Comparison of ENCODE assay signal across 20 mouse cellular contexts in genomic region chr13:75590836-75591235, GRCm38 (mm10).
A peak's percentile ranks its signal among the peaks of the same experiment; 100 is the strongest.
DNase-seq lines count a peak whose midpoint lies in the region; ATAC-seq and TF ChIP-seq lines count a peak whose summit lies in the region.
"Had no signal": no experiment of that assay in that cellular context is flagged by ENCODE, and none has a peak within 500 bp of the region (broad histone marks: within the 10 kb centered on the region; RNA-seq: fewer than 3 reads in every experiment).

No protein-coding gene starts in this region.

- no peaks in the 10 kb centered on the region for H3K27me3 ChIP-seq in forebrain, postnatal 0 days (ENCODE audit: insufficient read depth, low read length)
- H3K27me3 ChIP-seq in forebrain, embryonic 13.5 days, result no peaks in the 10 kb centered on the region
- H3K27me3 ChIP-seq: embryonic facial prominence, embryonic 13.5 days; heart, embryonic 15.5 days; hindbrain, embryonic 13.5 days had no signal

- H3K36me3 ChIP-seq in forebrain, postnatal 0 days (ENCODE audit: insufficient read depth), result no peaks in the 10 kb centered on the region
- no peaks in the 10 kb centered on the region for H3K36me3 ChIP-seq in forebrain, embryonic 13.5 days (ENCODE audit: poor library complexity, severe bottlenecking)
- H3K36me3 ChIP-seq: embryonic facial prominence, embryonic 13.5 days; forebrain, embryonic 10.5 days; heart, embryonic 15.5 days; hindbrain, embryonic 13.5 days had no signal

- no peak overlapping the region for H3K4me3 ChIP-seq in forebrain, postnatal 0 days (ENCODE audit: low read depth, low read length)
- no peak overlapping the region for H3K4me3 ChIP-seq in forebrain, embryonic 13.5 days
- H3K4me3 ChIP-seq: embryonic facial prominence, embryonic 13.5 days; forebrain, embryonic 10.5 days; heart, adult 2 months; heart, embryonic 15.5 days; hindbrain, embryonic 13.5 days had no signal

- no peak for TF ChIP-seq CTCF in forebrain, postnatal 0 days (IDR thresholded peaks at IDR 0.05; ENCODE audit: low read depth)

- no peak overlapping the region for H3K9ac ChIP-seq in forebrain, postnatal 0 days
- H3K9ac ChIP-seq in forebrain, embryonic 13.5 days, result no peak overlapping the region
- H3K9ac ChIP-seq: embryonic facial prominence, embryonic 13.5 days; heart, embryonic 15.5 days; hindbrain, embryonic 13.5 days had no signal

- ATAC-seq in forebrain, postnatal 0 days, result no peak
- no peak for ATAC-seq in forebrain, embryonic 13.5 days
- ATAC-seq: activated CD4-positive, CD25-positive, alpha-beta regulatory T cell, adult 4 months; hindbrain, postnatal 0 days had no signal

- no peak overlapping the region for H3K4me2 ChIP-seq in forebrain, postnatal 0 days (ENCODE audit: low read depth)
- no peak overlapping the region for H3K4me2 ChIP-seq in forebrain, embryonic 13.5 days
- H3K4me2 ChIP-seq: embryonic facial prominence, embryonic 13.5 days; heart, embryonic 11.5 days; heart, embryonic 15.5 days; hindbrain, embryonic 13.5 days had no signal

- peak; percentile 1 for DNase-seq in forebrain, postnatal 0 days
- peak; percentile 75 for DNase-seq in Muller cell, postnatal 12 days (ENCODE audit: inconsistent ontology term)
- peak; percentile 47 for DNase-seq in brain, adult 2 months (ENCODE audit: low read depth, low spot score)
- peak; percentile 19 for DNase-seq in telencephalon, adult 2 months (ENCODE audit: low read depth, low spot score)
- no peak for DNase-seq in MN1 (ENCODE audit: low spot score)
- DNase-seq: adrenal gland, postnatal 14 days; cerebellum, adult 2 months; cerebellum, postnatal 25 days; gastrocnemius, postnatal 10 days; heart, adult 2 months; heart, postnatal 14 days; kidney, adult 18-20 months had no signal

- no peaks in the 10 kb centered on the region for H3K9me3 ChIP-seq in forebrain, postnatal 0 days (ENCODE audit: low read length)
- H3K9me3 ChIP-seq in forebrain, embryonic 13.5 days (replicated peaks), result no peaks in the 10 kb centered on the region
- H3K9me3 ChIP-seq: embryonic facial prominence, embryonic 13.5 days; forebrain, embryonic 10.5 days; heart, embryonic 15.5 days; hindbrain, embryonic 13.5 days had no signal

- WGBS in forebrain, postnatal 0 days, result 61% methylated on average over 2 of the region's 2 CpGs
- 85% methylated on average over 2 of the region's 2 CpGs for WGBS in forebrain, embryonic 13.5 days

- no peaks in the 10 kb centered on the region for H3K4me1 ChIP-seq in forebrain, postnatal 0 days (ENCODE audit: insufficient read depth)
- no peaks in the 10 kb centered on the region for H3K4me1 ChIP-seq in forebrain, embryonic 13.5 days
- H3K4me1 ChIP-seq: embryonic facial prominence, embryonic 13.5 days; forebrain, embryonic 10.5 days; heart, embryonic 15.5 days; hindbrain, embryonic 13.5 days had no signal

- H3K27ac ChIP-seq in forebrain, postnatal 0 days (ENCODE audit: low read depth, low read length), result no peak overlapping the region
- no peak overlapping the region for H3K27ac ChIP-seq in forebrain, embryonic 13.5 days
- H3K27ac ChIP-seq: embryonic facial prominence, embryonic 13.5 days; forebrain, embryonic 10.5 days; heart, adult 2 months; heart, embryonic 15.5 days; hindbrain, embryonic 13.5 days; hindbrain, postnatal 0 days had no signal
